Mouse (Mus musculus) right cerebral cortex, postnatal 4 days (tissue): ENCODE measurements at regions not wholly inside any gene's neighbourhood (a gene's known extent, or its start where the extent isn't known, plus 50 kb on each side); places are given as distances from the start of the nearest gene placed in this dataset.

ENCODE experiments used
- DNase-seq: peaks from one replicate; pipeline ENCODE4 v3.0.0-alpha.2; 2022

DNA sequence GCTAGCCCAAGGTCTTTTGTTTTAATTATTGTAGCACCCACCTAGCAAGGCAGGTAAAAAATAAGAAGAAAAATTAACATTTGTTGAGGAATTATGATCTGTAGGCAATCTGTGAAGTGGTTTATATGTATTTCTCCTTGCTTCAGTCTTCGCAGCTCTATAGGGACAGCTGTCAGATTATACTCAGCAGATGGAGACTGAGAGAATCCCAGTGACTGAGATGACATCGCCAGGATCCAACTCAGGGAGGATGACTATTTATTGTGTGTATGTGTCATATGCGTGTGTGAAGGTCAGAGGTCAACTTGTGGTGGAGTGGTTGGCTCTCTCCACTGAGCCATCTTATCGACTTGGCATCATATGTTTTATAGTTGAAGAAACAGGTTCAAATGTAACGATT is 362.0 kb upstream of the Chd6 start:
- no peak for DNase-seq

GRCm38 (mm10) chr2:161470025-161470424 is 361.1 kb upstream of the Chd6 start:
- DNase-seq, result no peak

DNA sequence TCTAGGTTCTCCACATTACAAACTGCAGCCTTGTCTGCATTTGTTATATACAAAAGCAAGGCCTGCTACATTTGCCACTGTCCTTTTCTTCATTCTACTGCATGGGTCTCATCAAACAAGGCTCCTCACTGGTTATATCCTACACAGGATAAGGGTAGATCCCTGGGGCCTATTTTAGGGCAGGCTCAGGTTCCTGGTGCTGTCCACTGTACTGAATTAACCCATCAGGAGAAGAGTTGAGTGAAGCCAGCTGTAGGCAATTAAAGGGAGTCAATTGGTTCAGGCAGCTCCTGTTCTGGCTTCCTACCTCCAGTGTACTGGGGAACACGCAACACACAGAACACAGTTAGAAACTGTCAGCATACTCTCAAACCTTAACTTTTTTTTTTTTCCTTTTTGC is 358.2 kb upstream of the Chd6 start:
- no peak for DNase-seq

DNA sequence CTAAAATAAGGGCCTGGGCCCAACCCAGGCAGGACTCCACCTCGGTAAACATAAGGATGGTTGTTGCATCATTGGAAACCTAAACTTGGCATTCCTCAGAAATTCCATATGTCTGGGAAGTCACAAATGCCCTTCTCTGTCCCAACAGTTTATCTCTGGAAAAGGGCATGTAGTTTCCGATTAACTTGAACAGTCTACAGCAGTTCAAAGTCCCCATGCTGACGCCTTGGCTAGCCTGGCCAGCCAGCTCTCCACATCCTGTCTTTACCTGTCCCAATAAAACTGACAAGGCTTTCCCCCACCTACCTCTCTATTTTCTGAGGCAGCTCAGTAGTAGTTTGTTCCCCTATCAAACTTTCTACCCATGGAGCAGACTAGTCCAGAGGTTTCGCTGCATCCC is 351.7 kb upstream of the Chd6 start:
- DNase-seq, result no peak

DNA sequence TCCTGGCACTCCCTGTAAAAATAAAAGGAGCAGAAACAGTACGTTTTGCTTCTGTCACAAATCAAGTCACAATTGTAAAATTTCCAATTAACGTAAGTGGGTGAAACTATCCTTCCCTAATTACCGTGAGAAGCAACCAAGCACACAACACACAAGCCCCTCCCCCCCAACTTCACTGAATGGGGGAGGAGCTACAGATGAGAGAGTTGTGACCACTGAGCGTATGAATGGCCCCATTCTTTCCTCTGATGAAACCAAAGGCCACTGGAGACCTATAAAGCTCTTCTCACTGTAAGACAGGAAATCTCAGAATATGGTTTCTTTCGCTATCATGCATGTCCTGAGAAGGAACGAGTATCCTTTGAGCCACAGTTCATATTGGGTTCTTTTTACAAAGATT is 345.6 kb upstream of the Chd6 start:
- no peak for DNase-seq

DNA sequence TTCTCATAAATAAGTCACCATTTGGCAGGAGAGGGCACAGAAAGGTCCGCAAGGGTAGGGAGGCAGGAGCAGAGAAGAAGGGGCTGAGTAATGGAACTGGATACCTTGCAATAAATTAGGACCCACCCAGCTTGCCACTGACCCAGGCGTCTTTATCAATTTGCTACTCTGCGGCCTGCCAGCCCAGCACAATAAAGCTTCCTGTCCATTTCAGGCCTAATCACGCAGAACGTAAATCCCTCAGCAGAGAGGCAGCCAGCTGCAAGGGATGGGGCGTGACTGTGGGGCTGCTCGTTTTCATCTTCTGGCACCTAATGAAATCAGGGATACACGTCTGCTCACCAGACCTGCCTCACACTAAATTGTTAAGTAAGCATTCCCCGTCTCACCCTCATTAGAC is 324.9 kb upstream of the Chd6 start:
- no peak for DNase-seq

GRCm38 (mm10) chr2:161429294-161429693 is 320.4 kb upstream of the Chd6 start:
- no peak for DNase-seq

DNA sequence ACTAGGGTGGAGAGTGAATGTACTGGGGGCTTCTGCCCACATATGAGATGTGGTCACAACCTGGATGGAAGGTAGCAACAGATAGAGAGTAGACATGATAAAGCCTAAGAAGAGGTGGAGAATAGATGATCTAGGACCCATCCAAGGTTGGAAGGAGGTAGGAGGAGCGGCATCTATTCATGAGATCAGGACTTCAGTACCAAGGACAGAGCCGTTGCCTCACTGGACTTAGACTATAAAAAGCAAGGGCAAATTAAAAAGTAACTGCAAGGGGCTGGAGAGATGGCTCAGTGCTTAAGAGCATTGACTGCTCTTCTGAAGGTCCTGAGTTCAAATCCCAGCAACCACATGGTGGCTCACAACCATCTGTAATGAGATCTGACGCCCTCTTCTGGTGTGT is 316.7 kb upstream of the Chd6 start:
- DNase-seq, result no peak

GRCm38 (mm10) chr2:161418062-161418461 is 309.2 kb upstream of the Chd6 start:
- DNase-seq, result no peak

GRCm38 (mm10) chr2:161416218-161416927 is 307.5 kb upstream of the Chd6 start:
- no peak for DNase-seq

GRCm38 (mm10) chr2:161408306-161408705 is 299.4 kb upstream of the Chd6 start:
- no peak for DNase-seq

DNA sequence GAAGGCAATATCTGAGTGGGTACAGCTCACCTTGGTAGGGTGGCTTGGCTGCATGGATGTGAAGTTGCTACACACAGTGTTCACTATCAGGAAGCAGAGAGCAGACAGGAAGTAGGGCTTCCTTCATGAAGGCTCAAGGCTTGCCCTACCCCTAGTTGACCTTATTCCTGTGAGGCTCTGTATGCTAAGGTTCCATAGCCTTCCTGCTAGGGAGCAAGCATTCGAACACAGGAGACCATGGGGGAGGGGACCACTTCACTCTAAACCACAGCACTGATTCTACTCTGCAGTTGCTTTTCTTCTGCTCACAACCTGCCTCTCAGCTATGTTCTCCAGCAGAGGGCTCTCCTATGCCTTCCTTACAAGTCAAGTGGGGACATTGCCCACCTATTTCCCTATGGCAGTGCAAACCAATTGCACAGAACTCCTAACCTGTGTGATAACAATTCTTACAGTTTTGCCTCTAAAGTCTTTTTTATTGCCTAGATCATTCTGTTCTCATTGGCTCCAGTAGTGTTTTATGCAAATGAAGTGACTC is 297.0 kb upstream of the Chd6 start:
- no peak for DNase-seq

DNA sequence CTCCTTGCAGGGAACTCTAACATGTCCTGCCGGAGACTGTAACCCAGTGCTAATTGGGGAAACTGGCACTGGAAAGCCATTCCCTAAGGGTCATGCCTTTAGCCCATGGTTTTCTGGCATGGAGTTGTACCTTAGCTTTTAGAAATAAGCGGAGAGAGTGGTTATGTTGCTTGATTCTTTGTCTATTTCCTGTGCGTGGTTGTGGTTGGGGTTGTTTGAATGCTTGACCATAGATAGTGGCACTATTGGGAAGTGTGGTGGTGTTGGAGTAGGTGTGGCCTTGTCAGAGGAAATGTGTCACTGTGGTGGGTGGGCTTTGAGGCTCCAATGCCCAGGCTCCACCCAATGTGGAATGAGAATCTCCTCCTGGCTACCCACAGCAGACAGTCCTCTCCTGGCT is 289.2 kb upstream of the Chd6 start:
- DNase-seq, result no peak

- no peak for DNase-seq
Measured at GRCm38 (mm10) chr2:161390954-161391690, 282.2 kb upstream of the Chd6 start.

- no peak for DNase-seq
Measured at GRCm38 (mm10) chr2:161389318-161389835, 280.5 kb upstream of the Chd6 start.

DNA sequence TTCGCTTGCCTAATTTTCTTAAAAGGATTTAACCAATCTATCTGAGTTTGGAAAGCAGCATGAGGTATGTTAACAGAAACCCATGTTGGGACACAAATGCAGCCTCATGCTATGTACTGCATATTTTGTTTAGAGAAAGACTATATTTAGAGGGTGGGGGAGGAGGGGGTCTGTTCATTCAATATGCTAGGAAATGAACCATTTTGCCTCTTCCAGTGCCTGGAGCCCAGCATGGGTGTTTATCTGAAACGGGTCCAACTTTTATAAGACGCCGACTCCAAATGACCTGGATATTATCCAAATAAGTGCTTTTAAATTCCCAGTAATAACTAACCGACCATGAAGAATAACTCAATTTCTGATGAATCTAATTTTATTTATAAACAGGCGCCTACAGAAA is 278.2 kb upstream of the Chd6 start:
- DNase-seq, result no peak

DNA sequence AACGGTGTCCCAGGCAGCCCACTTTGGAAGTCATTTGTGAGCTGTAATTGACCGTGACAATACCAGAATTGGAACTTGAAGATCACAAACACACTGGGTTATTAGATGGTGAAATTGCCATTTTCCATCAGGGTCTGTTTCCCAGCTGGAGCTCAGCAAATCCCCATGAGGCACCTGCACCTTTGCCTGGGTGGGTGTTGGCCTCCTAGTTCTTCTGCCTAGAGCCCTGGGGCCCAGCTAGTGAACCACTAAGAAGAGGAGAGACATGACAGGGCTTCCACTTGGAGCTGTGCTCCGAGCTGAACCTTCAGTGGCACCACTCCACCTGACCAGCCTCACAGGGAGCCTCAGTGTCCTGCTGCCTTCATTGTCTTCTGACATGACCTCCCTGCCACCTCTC is 273.5 kb upstream of the Chd6 start:
- DNase-seq, result no peak

GRCm38 (mm10) chr2:161378313-161378712 is 269.4 kb upstream of the Chd6 start:
- DNase-seq, result no peak

GRCm38 (mm10) chr2:161362325-161362724 is 253.4 kb upstream of the Chd6 start:
- peak; percentile 29 for DNase-seq

DNA sequence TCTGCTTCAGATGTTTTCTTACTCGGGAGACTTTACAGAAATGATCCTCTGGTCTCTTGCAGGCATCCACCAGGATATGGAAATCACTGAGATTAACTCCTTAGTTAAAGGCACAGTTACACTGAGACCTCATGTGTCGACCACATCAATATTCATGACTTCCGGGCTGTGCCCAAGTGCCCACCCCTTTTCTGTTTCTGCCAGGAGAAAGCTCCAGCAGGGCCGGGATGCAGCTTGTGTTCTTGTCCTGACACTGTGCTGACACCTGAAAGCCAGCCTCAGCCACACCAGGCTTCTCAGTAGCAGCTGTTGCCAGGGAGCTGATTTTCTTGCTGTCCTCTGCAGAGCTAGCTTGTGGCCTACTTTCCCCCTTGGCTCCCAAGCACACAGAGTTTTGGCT is 240.2 kb upstream of the Chd6 start:
- no peak for DNase-seq

DNA sequence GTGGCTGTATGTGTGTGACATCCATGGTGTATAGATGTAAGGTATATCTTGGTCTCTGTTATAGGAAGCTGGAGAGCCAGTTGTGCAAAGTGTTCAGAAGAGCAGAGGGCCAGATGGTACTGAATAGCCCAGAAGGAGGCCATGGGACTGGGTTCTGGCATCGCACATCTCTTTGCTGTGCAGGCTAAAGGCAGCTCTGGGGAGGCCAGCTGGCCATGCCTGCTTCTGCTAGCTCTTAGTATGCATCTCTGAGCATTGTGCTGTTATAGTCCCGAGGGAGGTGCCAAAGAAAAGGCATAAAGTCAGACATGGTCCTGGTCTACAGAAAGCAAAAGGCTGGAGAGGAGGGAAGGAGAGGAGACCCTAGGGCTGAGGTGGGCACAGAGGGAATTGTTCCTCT is 235.1 kb upstream of the Chd6 start:
- DNase-seq, result no peak

DNA sequence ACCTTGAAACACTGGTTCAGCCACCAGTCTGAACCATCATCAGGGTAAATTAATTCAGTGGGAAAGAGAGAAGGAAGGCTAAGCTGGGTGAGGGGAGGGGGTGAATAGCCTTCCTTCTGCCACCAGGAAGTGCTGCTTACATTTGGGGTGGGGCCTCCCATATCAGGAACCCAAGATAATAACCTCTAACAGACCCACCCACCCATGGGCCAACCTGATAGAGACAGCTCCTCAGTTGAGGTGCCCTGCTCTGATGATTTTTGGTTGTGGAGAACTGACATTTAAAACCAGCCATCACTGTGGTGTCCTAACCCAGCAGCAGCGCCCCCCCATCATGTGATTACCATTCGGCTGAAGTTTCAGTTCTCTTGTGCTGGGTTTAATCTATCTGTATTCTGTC is 233.8 kb upstream of the Chd6 start:
- DNase-seq, result no peak

GRCm38 (mm10) chr2:161341368-161341891 is 232.6 kb upstream of the Chd6 start:
- DNase-seq, result peak; percentile 38

DNA sequence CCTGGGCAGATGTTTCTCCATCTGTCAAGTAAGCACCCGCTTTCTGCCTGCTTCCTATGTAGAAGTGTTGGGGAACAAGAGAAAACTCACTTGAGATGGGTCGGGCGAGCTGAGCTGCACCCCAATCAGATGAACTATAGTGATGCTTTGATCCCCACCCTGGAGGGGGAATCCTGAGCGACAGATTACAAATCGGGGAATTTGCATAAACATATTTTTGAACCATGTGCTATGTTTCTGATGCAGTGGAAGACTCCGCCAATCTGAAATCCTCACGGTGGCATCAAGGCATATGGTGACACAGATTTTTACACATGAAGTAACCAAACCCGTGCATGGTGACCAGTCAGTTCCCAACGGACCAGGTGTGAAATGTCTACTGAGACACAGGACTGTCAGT is 231.4 kb upstream of the Chd6 start:
- no peak for DNase-seq
